Mouse (Mus musculus) kidney, embryonic 16.5 days (tissue): Measurements from ENCODE around the gene Ankrd44. TPM values are rescaled to one million over a fixed set of nuclear protein-coding genes. Genes with fewer than 3 reads are reported as not detected.

Source experiments
- ATAC-seq: fragments of 200-750 bp; cut with Nextera tagmentation; 2 replicates; pipeline ENCODE4 v1.8.0; 2017; ENCODE audit warnings: moderate TSS enrichment; ENCODE audit not compliant: low FRiP score, low TSS enrichment
- H3K27ac ChIP-seq: fragments of 300-500 bp; sonication (generic); 2 replicates; pipeline ENCODE4 v1.5.1; 2014; ENCODE audit warnings: low read length
- H3K27me3 ChIP-seq: fragments of 300-500 bp; sonication (generic); 2 replicates; pipeline ENCODE4 v1.6.1; 2014; ENCODE audit warnings: low read length, control low read depth, mixed read lengths; ENCODE audit not compliant: insufficient read depth
- H3K36me3 ChIP-seq: fragments of 300-500 bp; sonication (generic); 2 replicates; pipeline ENCODE4 v1.6.1; 2014; ENCODE audit warnings: low read length, control low read depth, mixed read lengths; ENCODE audit not compliant: insufficient read depth
- H3K4me1 ChIP-seq: fragments of 300-500 bp; sonication (generic); 2 replicates; pipeline ENCODE4 v1.6.1; 2014; ENCODE audit warnings: low read length, control low read depth, mixed read lengths; ENCODE audit not compliant: insufficient read depth
- H3K4me2 ChIP-seq: fragments of 300-500 bp; sonication (generic); replicated peaks from 2 replicates; pipeline ENCODE4 v1.6.1; 2014; ENCODE audit warnings: low read depth, low read length
- H3K4me3 ChIP-seq: fragments of 300-500 bp; sonication (generic); 2 replicates; pipeline ENCODE4 v1.5.1; 2014; ENCODE audit warnings: mild to moderate bottlenecking, low read length
- H3K9ac ChIP-seq: fragments of 300-500 bp; sonication (generic); replicated peaks from 2 replicates; pipeline ENCODE4 v1.6.1; 2014; ENCODE audit warnings: low read length
- H3K9me3 ChIP-seq: fragments of 300-500 bp; sonication (generic); 2 replicates; pipeline ENCODE4 v1.6.1; 2016; ENCODE audit warnings: low read length, control low read depth
- WGBS: fragments of 180-500 bp; shearing (Covaris S2); extraction: QIAGEN DNeasy Blood & Tissue Kit; methylation state at CpG from one replicate; pipeline ENCODE4 v1.1.7; 2014; 5-methylcytosine and 5-hydroxymethylcytosine counted together
- polyA plus RNA-seq: library from polyadenylated mRNA; unstranded; fragments of >200 nt; fragmentation: Nextera tagmentation; extraction: Ambion mirVana; gene quantifications from 2 replicates; pipeline ENCODE4 v1.2.1, GENCODE M21; 2015

The Ankrd44 gene
- polyA plus RNA-seq, 1 experiment from 2014 or later, result 6.6 TPM

DNA sequence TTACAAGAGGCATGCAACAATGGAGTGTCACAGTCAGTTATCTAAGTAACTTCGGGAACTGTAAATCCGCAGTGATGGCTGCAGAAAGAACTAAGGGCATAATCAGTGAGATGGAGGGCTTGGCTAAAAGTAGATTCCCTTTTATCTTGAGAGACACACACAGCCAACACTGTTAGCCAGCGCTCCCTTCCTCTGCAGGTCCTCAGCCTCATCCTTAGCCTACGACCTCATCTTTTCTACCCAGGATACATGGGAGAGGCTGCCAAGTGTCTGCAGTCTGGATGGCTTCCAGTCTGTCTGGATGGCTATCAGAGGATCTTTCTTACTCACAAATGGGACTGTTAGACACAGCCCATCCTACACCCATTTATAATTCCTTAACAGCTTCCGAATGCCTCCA, 185.3 kb downstream of the Ankrd44 start:
- 74% methylated on average over 5 of the region's 5 CpGs for WGBS
- Histone ChIP-seq H3K9me3 (no peaks in the 10 kb centered on the region), H3K4me3 (no peak overlapping the region), H3K27ac (no peak overlapping the region), H3K4me2 (no peak overlapping the region), H3K27me3 (no peaks in the 10 kb centered on the region), H3K4me1 (no peaks in the 10 kb centered on the region), H3K9ac (no peak overlapping the region), H3K36me3 (no peaks in the 10 kb centered on the region)
- ATAC-seq, result no peak

DNA sequence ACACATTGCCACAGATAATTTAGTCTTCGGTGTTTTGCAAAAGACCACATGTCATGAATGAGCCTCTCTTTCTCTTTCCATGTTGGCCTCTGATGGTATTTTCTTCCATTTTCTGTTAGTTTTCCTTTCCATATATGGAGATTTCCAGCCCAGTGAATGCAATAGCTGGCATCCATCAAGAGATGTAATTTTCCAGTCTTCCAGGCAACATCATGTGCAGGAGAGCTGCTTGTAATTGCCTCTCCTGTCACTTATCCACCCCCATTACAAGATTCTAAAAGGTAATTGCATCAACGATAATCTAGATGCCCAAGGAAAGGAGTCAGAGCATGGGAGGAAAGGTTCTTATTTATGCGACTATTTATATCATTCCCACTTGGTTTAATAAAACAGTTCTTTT, 188.7 kb downstream of the Ankrd44 start:
- H3K27me3 ChIP-seq, result no peaks in the 10 kb centered on the region
- ATAC-seq, result no peak
- H3K4me3 ChIP-seq, result no peak overlapping the region
- no peaks in the 10 kb centered on the region for H3K9me3 ChIP-seq
- H3K4me1 ChIP-seq, result no peaks in the 10 kb centered on the region
- no peaks in the 10 kb centered on the region for H3K36me3 ChIP-seq
- no peak overlapping the region for H3K9ac ChIP-seq
- no peak overlapping the region for H3K27ac ChIP-seq
- WGBS, result 91% methylated on average over 3 of the region's 3 CpGs
- H3K4me2 ChIP-seq, result no peak overlapping the region

DNA sequence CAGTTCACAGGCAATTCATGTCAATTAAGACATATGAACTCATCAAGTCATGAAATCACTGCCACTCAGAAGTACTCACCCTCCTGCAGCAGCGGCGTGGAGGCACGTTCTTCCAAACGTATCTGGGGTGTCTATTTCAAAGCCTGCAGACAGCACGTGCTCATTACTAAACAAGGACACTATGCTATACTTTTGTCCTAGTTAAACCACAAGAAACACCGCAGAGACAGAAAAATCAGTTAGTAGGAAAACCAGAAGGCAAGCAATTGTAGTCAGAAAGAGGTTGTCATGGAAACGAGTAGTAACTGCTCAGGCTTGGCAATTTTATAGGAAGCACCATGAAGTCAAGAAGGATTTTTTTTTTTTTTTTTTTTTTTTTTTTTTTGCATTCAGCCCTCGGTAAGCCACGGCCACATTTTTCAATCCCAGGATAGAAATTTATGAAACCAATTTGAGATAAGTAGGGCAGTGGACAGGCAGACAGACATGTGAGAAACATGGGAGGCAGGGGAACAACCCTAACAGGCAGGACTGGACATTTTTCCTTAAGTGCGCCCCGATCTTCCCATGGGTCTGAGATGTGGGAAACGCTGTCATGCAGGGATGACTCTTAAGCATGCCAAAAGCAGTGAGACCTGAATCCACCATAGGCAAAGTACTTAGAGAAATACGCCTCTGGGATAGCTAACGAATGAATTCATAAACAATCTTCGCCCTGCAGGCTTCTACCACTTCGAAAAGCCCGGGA, 191.1 kb downstream of the Ankrd44 start:
- H3K4me2 ChIP-seq, result no peak overlapping the region
- ATAC-seq, result no peak
- WGBS, result 65% methylated on average over 17 of the region's 17 CpGs

DNA sequence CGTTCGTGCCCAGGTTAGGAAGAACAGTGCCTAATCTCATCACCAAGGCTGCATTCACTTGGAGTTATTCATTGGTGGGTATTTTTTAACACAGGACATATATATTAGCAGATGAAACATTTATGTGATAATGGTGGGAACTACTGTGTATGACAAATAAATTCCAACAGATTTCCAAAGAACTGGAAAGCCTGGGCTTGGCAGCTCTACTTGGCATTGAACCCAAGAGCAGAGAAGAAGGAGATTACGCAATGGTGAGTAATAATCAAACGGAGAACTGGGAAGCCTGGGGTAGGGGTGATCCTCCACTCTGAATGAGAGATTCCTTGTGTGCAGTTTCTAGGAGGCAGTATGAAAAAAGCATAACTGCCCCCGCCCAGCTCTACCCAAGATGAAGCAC, 196.9 kb downstream of the Ankrd44 start:
- no peak for ATAC-seq
- Histone ChIP-seq H3K27me3 (no peaks in the 10 kb centered on the region), H3K9ac (no peak overlapping the region), H3K27ac (no peak overlapping the region), H3K4me3 (no peak overlapping the region), H3K36me3 (no peaks in the 10 kb centered on the region), H3K4me2 (no peak overlapping the region), H3K4me1 (no peaks in the 10 kb centered on the region), H3K9me3 (no peaks in the 10 kb centered on the region)
- WGBS, result 90% methylated on average over 5 of the region's 5 CpGs

More for the DNA sequence above, 191.1 kb downstream of the Ankrd44 start:
- H3K36me3 ChIP-seq, result no peaks in the 10 kb centered on the region
- no peaks in the 10 kb centered on the region for H3K4me1 ChIP-seq
- H3K4me3 ChIP-seq, result no peak overlapping the region
- no peaks in the 10 kb centered on the region for H3K9me3 ChIP-seq
- no peak overlapping the region for H3K27ac ChIP-seq
- H3K27me3 ChIP-seq, result no peaks in the 10 kb centered on the region
- no peak overlapping the region for H3K9ac ChIP-seq

DNA sequence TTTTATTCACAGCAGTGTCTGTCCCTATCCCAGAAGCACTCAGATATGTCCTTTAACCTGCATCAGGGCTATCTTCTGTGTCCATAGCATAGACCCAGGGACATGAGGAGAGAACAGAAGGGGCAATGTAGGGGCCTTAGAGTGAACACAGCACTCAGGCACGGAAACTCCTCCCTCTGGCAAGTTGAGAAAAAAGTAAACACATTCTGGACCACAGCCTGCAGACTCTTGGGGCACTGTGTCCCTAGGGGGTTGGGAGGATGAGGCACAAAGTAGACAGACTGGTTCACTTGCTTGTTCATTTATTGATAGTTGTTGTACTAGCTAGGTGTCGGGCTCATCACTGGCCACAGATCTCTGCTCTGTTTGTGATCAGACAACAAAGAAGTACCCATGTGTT, 199.6 kb downstream of the Ankrd44 start:
- WGBS, result 73% methylated on average over 2 of the region's 2 CpGs
- H3K36me3 ChIP-seq, result no peaks in the 10 kb centered on the region
- no peak overlapping the region for H3K4me3 ChIP-seq
- H3K4me1 ChIP-seq, result no peaks in the 10 kb centered on the region
- no peak for ATAC-seq
- no peaks in the 10 kb centered on the region for H3K27me3 ChIP-seq
- no peak overlapping the region for H3K4me2 ChIP-seq
- H3K27ac ChIP-seq, result no peak overlapping the region
- H3K9ac ChIP-seq, result no peak overlapping the region
- no peaks in the 10 kb centered on the region for H3K9me3 ChIP-seq

DNA sequence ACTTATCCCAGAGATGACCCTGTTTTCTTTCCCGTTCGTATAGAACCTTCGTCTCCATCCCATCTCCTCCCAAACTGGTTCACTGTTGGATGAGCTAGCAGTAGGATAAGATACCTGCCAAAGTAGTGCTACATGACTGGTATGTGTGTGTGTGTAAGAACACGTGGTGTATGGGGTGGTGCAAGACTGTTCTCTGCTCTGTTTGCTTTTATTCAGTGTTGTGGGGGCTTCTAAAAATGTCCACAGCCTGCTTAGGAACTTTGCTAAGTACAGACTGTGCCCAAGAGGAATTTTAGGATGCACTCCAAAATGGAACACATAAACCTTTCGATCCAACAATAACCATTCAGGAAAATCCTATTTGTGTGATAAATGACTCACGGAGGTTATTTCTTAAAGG, 209.3 kb downstream of the Ankrd44 start:
- Histone ChIP-seq H3K9me3 (0 out of 2 replicates have a peak, but pooled peaks cover 3% of the 10 kb centered on the region), H3K9ac (no peak overlapping the region), H3K4me2 (no peak overlapping the region), H3K4me1 (no peaks in the 10 kb centered on the region), H3K27me3 (no peaks in the 10 kb centered on the region), H3K27ac (no peak overlapping the region), H3K36me3 (no peaks in the 10 kb centered on the region), H3K4me3 (no peak overlapping the region)
- WGBS, result 90% methylated on average over 6 of the region's 6 CpGs
- no peak for ATAC-seq

DNA sequence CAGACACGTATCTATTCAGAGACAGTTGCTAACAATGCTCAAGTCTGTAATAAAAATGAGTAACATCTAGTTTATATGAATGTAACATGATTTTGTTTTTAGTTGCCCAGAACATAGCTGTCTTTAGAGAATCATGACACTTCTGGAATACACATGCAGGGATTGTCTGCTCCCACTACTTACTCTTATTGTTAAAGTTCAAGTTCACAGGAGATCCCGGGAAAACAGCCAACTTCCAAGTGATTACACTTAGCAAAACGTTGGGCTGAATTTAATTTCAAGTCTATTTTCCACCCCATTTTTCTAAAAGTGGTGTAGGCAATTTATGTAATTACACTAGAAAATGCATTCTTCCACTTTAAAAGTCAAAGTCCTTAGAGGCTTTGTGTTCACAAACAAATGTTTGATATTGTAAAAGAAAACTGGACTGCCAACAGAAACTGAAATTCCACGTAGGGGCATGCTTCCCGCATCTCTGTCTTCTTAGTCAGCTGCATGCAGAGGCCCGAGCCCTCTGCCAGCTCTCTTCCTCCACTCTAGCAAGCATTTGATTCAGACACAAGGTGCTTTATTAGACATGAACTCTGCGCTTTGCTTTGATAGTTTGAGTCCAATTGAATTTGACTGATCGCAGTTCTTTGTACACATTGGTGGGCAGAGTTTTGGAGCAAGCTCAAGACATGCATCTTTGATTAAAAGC, 211.0 kb downstream of the Ankrd44 start:
- Histone ChIP-seq H3K36me3 (no peaks in the 10 kb centered on the region), H3K27ac (no peak overlapping the region), H3K9ac (no peak overlapping the region), H3K4me3 (no peak overlapping the region), H3K4me1 (no peaks in the 10 kb centered on the region; the same call in 1 of the 2 replicates), H3K9me3 (0 out of 2 replicates have a peak, but pooled peaks cover 3% of the 10 kb centered on the region), H3K27me3 (no peaks in the 10 kb centered on the region), H3K4me2 (no peak overlapping the region)
- ATAC-seq, result no peak
- WGBS, result 80% methylated on average over 8 of the region's 8 CpGs

DNA sequence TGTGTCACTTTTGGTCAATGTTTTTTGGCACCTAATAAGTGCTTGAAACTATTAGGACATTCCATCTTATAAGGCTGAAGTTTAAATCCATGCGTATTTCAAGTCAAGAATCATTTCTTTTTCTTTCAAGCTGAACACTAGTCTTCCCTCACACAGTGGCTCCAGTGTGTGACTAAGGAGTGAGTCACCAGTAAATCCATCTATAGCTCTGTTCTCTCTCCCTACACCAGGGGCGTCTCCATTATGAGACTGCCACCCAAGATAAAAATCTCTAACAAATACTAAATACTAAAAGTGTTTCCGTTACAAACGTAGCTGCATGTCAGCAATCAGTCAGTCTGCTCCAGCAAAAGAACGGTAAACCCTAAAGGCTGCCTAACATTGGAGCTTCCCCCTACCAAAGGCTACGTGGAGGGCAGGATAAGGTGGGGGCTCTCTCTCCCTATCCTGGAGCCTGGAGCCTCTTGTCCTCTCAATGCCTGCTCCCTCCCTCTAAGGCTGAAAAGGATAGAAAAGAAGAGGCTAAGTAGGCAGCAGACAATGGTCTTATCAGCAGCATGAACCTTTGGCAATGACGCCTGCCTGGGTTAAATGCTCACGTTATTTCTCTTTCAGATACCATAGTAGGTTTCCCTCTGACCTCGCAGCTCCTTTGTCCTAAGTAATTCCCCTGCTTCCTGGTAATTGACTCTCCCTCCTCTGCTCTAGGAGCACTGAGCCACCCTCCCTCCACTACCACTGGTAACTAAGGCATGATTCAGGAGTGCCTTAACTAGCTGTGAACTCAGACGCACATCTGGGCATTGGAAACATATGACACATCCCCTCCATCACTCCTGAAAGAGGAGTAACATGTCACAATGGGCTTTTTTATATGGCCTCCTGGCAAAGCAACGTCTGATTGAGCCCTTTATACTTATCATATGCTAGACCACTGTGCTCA, 212.7 kb downstream of the Ankrd44 start:
- ATAC-seq, result no peak
- H3K9ac ChIP-seq, result no peak overlapping the region
- WGBS, result 58% methylated on average over 11 of the region's 11 CpGs
- H3K36me3 ChIP-seq, result no peaks in the 10 kb centered on the region
- 0 out of 2 replicates have a peak, but pooled peaks cover 3% of the 10 kb centered on the region for H3K9me3 ChIP-seq
- H3K4me1 ChIP-seq, result no peaks in the 10 kb centered on the region; the same call in 1 of the 2 replicates
- H3K4me3 ChIP-seq, result no peak overlapping the region
- H3K4me2 ChIP-seq, result no peak overlapping the region
- H3K27ac ChIP-seq, result no peak overlapping the region
- H3K27me3 ChIP-seq, result no peaks in the 10 kb centered on the region

DNA sequence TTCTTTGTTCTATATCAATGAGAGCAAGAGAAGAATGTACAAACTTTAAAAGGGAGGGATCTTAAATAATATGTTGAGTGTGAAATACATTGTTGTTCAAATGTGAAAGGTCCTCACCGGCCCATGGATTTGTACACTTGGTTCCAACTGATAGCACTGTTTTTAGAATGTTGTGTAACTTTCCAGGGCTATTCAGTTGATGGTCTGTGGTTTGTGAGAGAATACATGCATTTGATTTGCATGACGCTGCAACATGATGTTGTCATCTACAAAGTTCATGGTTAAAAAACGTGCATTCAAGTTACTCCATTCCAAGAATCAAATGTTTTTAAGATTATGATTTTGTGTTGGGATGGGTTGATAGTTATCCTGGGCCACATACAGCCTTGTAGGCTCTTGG, 214.6 kb downstream of the Ankrd44 start:
- 0 out of 2 replicates have a peak, but pooled peaks cover 3% of the 10 kb centered on the region for H3K9me3 ChIP-seq

More for the DNA sequence above, 214.6 kb downstream of the Ankrd44 start:
- ATAC-seq, result no peak
- Histone ChIP-seq H3K27ac (no peak overlapping the region), H3K36me3 (no peaks in the 10 kb centered on the region), H3K4me2 (no peak overlapping the region), H3K9ac (no peak overlapping the region), H3K4me3 (no peak overlapping the region), H3K4me1 (no peaks in the 10 kb centered on the region; the same call in 1 of the 2 replicates), H3K27me3 (no peaks in the 10 kb centered on the region)
- 95% methylated on average over 3 of the region's 3 CpGs for WGBS
